Mouse (Mus musculus) intestine, embryonic 14.5 days (tissue): ENCODE results near the gene Hadha. TPM values are rescaled to one million over a fixed set of nuclear protein-coding genes. Genes with fewer than 3 reads are reported as not detected.

Experiments
- ATAC-seq: fragments of 200-750 bp; cut with Nextera tagmentation; replicated peaks from 2 replicates; pipeline ENCODE4 v1.8.0; 2017; ENCODE audit warnings: low read depth, moderate number of reproducible peaks, moderate TSS enrichment, moderate library complexity; ENCODE audit not compliant: low FRiP score, low TSS enrichment
- DNase-seq: peaks from one replicate; pipeline ENCODE4 v3.0.0-alpha.2; 2018; ENCODE audit warnings: low spot score
- H3K27ac ChIP-seq: fragments of 300-500 bp; sonication (generic); 2 replicates; pipeline ENCODE4 v1.5.1; 2014; ENCODE audit warnings: low read depth, mild to moderate bottlenecking, control low read depth
- H3K27me3 ChIP-seq: fragments of 300-500 bp; sonication (generic); replicated peaks from 2 replicates; pipeline ENCODE4 v1.6.1; 2014; ENCODE audit warnings: low read length, control low read depth; ENCODE audit not compliant: control insufficient read depth, insufficient read depth
- H3K36me3 ChIP-seq: fragments of 300-500 bp; sonication (generic); 2 replicates; pipeline ENCODE4 v1.6.1; 2014; ENCODE audit warnings: low read length, control low read depth; ENCODE audit not compliant: control insufficient read depth, insufficient read depth
- H3K4me1 ChIP-seq: fragments of 300-500 bp; sonication (generic); replicated peaks from 2 replicates; pipeline ENCODE4 v1.6.1; 2014; ENCODE audit warnings: low read length, control low read depth, mixed read lengths; ENCODE audit not compliant: control insufficient read depth, insufficient read depth
- H3K4me2 ChIP-seq: fragments of 300-500 bp; sonication (generic); 2 replicates; pipeline ENCODE4 v1.6.1; 2014; ENCODE audit warnings: low read length
- H3K4me3 ChIP-seq: fragments of 300-500 bp; sonication (generic); 2 replicates; pipeline ENCODE4 v1.5.1; 2014; ENCODE audit warnings: low read depth, low read length, control low read depth, mixed read lengths
- H3K9ac ChIP-seq: fragments of 300-500 bp; sonication (generic); 2 replicates; pipeline ENCODE4 v1.6.1; 2014; ENCODE audit warnings: mild to moderate bottlenecking, low read length
- H3K9me3 ChIP-seq: fragments of 300-500 bp; sonication (generic); 2 replicates; pipeline ENCODE4 v1.6.1; 2016; ENCODE audit warnings: low read length, control low read depth; ENCODE audit not compliant: control insufficient read depth
- WGBS: fragments of 180-500 bp; shearing (Covaris S2); extraction: QIAGEN DNeasy Blood & Tissue Kit; methylation state at CpG from one replicate; pipeline ENCODE4 v1.1.7; 2014; 5-methylcytosine and 5-hydroxymethylcytosine counted together
- polyA plus RNA-seq: library from polyadenylated mRNA; unstranded; fragments of >200 nt; fragmentation: Nextera tagmentation; extraction: Ambion mirVana; gene quantifications from 2 replicates; pipeline ENCODE4 v1.2.1, GENCODE M21; 2014

Hadha gene
- polyA plus RNA-seq, 1 experiment from 2014 or later, result 133 TPM

GRCm38 (mm10) chr5:30106756-30107155 is 48.2 kb downstream of the Hadha start:
- no peaks in the 10 kb centered on the region for H3K36me3 ChIP-seq
- no peak overlapping the region for H3K4me3 ChIP-seq
- no peak for ATAC-seq
- no peak overlapping the region for H3K9ac ChIP-seq
- H3K4me2 ChIP-seq, result no peak overlapping the region
- H3K27ac ChIP-seq, result no peak overlapping the region
- peaks cover 48% of the 10 kb centered on the region for H3K27me3 ChIP-seq
- H3K9me3 ChIP-seq, result no peaks in the 10 kb centered on the region
- peaks cover 29% of the 10 kb centered on the region for H3K4me1 ChIP-seq
- DNase-seq, result peak; percentile 45
- WGBS, result 15% methylated on average over 2 of the region's 2 CpGs

- Histone ChIP-seq H3K9me3 (no peaks in the 10 kb centered on the region), H3K4me2 (peak within 1 kb of the TSS; percentile 93), H3K9ac (peak within 1 kb of the TSS; percentile 39; the same call in 1 of the 2 replicates), H3K27ac (no peak within 1 kb of the TSS), H3K4me3 (peak within 1 kb of the TSS; percentile 47), H3K36me3 (no peaks in the 10 kb centered on the region), H3K27me3 (peaks cover 48% of the 10 kb centered on the region), H3K4me1 (peaks cover 20% of the 10 kb centered on the region)
- DNase-seq, result peak; percentile 54
- WGBS, result 4% methylated on average over 29 of the region's 29 CpGs
- ATAC-seq, result no peak
These were observed 49.2 kb downstream of the Hadha start, which contains the start of gene 3110082J24Rik for GRCm38 (mm10) chr5:30105668-30106300. 3110082J24Rik (minus strand) TSS chr5:30106086.

- Histone ChIP-seq H3K27me3 (peaks cover 48% of the 10 kb centered on the region), H3K4me3 (peak within 1 kb of the TSS; percentile 47), H3K36me3 (no peaks in the 10 kb centered on the region), H3K9me3 (no peaks in the 10 kb centered on the region), H3K4me1 (peaks cover 12% of the 10 kb centered on the region), H3K27ac (no peak within 1 kb of the TSS), H3K4me2 (peak within 1 kb of the TSS; percentile 93), H3K9ac (peak within 1 kb of the TSS; percentile 39; the same call in 1 of the 2 replicates)
- WGBS, result 1% methylated on average over 65 of the region's 65 CpGs
- DNase-seq (peak; percentile 72), ATAC-seq (peak; percentile 59)
These were observed 49.9 kb downstream of the Hadha start, which contains the start of gene Garem2 for GRCm38 (mm10) chr5:30104841-30105667. Garem2 (plus strand) TSS chr5:30105161.

- ATAC-seq, result no peak
- 2% methylated on average over 12 of the region's 12 CpGs for WGBS
- H3K4me3 ChIP-seq, result no peak overlapping the region
- peak overlapping the region; percentile 93 for H3K4me2 ChIP-seq
- H3K27me3 ChIP-seq, result peaks cover 48% of the 10 kb centered on the region
- no peak overlapping the region for H3K27ac ChIP-seq
- no peaks in the 10 kb centered on the region for H3K9me3 ChIP-seq
- H3K9ac ChIP-seq, result no peak overlapping the region
- peaks cover 12% of the 10 kb centered on the region for H3K4me1 ChIP-seq
- H3K36me3 ChIP-seq, result no peaks in the 10 kb centered on the region
- DNase-seq, result peak; percentile 72
These were observed 50.6 kb downstream of the Hadha start for GRCm38 (mm10) chr5:30104339-30104738.

- DNase-seq (peak; percentile 24), ATAC-seq (no peak)
- Histone ChIP-seq H3K27ac (no peak overlapping the region), H3K4me1 (peaks cover 12% of the 10 kb centered on the region), H3K9ac (no peak overlapping the region), H3K27me3 (peaks cover 48% of the 10 kb centered on the region), H3K4me2 (no peak overlapping the region), H3K9me3 (no peaks in the 10 kb centered on the region), H3K4me3 (no peak overlapping the region), H3K36me3 (no peaks in the 10 kb centered on the region)
- 83% methylated on average over 3 of the region's 3 CpGs for WGBS
These were observed 51.6 kb downstream of the Hadha start for GRCm38 (mm10) chr5:30103340-30103739.

GRCm38 (mm10) chr5:30098260-30098659 is 56.7 kb downstream of the Hadha start:
- no peak for DNase-seq
- Histone ChIP-seq H3K4me3 (no peak overlapping the region), H3K9me3 (no peaks in the 10 kb centered on the region), H3K4me2 (no peak overlapping the region), H3K4me1 (no peaks in the 10 kb centered on the region), H3K36me3 (no peaks in the 10 kb centered on the region), H3K27me3 (peaks cover 2% of the 10 kb centered on the region), H3K9ac (no peak overlapping the region), H3K27ac (no peak overlapping the region)
- ATAC-seq, result no peak
- WGBS, result 92% methylated on average over 1 of the region's 1 CpGs

- Histone ChIP-seq H3K9me3 (no peaks in the 10 kb centered on the region), H3K36me3 (no peaks in the 10 kb centered on the region), H3K27me3 (no peaks in the 10 kb centered on the region), H3K4me3 (no peak overlapping the region), H3K4me2 (no peak overlapping the region), H3K27ac (no peak overlapping the region), H3K9ac (no peak overlapping the region), H3K4me1 (no peaks in the 10 kb centered on the region)
- DNase-seq, result no peak
- no peak for ATAC-seq
- WGBS, result 63% methylated on average over 6 of the region's 6 CpGs
These were observed 59.2 kb downstream of the Hadha start for GRCm38 (mm10) chr5:30095731-30096130.

- ATAC-seq, result no peak
- H3K9me3 ChIP-seq, result no peaks in the 10 kb centered on the region
- no peak overlapping the region for H3K27ac ChIP-seq
- H3K27me3 ChIP-seq, result no peaks in the 10 kb centered on the region
- no peak for DNase-seq
- H3K4me1 ChIP-seq, result no peaks in the 10 kb centered on the region
- H3K36me3 ChIP-seq, result no peaks in the 10 kb centered on the region
- WGBS, result 53% methylated on average over 2 of the region's 2 CpGs
- H3K9ac ChIP-seq, result no peak overlapping the region
- H3K4me3 ChIP-seq, result no peak overlapping the region
- no peak overlapping the region for H3K4me2 ChIP-seq
These were observed 60.6 kb downstream of the Hadha start for GRCm38 (mm10) chr5:30094399-30094798.
